Mouse (Mus musculus) adrenal gland, adult 18-20 months (tissue): ENCODE data around the gene Haus4. TPM values are rescaled to one million over a fixed set of nuclear protein-coding genes. Genes with fewer than 3 reads are reported as not detected.

Experiments used
- DNase-seq, 2 experiments: peaks; one replicate each; pipeline ENCODE4 v3.0.0; 2021 to 2022; ENCODE audit warnings: low spot score in 2 of 2
- total RNA-seq, 2 experiments: library from RNA; stranded (reverse); gene quantifications; 1 replicate in 1 of 2; 2 replicates in 1 of 2; pipeline ENCODE4 v1.2.3; 2021

Gene Haus4
- total RNA-seq, 2 experiments from 2014 or later, result 11.2 to 18.9 TPM

GRCm38 (mm10) chr14:54501365-54501764 is 53.1 kb downstream of the Haus4 start:
- DNase-seq, result no peak

- no peak for DNase-seq
These were observed 55.1 kb downstream of the Haus4 start for GRCm38 (mm10) chr14:54499330-54499729.

- DNase-seq, result no peak
These were observed 57.7 kb downstream of the Haus4 start for GRCm38 (mm10) chr14:54496706-54497105.

GRCm38 (mm10) chr14:54494234-54494633 is 60.2 kb downstream of the Haus4 start:
- DNase-seq, result peak; percentile 66 to 70

GRCm38 (mm10) chr14:54493236-54493635 is 61.2 kb downstream of the Haus4 start:
- no peak for DNase-seq

- no peak for DNase-seq
These were observed 61.9 kb downstream of the Haus4 start for GRCm38 (mm10) chr14:54492345-54493131.

Other genes with a start within 250 kb of the Haus4 start
- 10 to 100 TPM; 77.0 to 95.1 TPM for gene Oxa1l, start 193.8 kb downstream of the Haus4 start, total RNA-seq
- gene Slc7a7, start 136.8 kb downstream of the Haus4 start, total RNA-seq, result 1 to 10 TPM; 3.1 to 4.5 TPM
- 100 to 1,000 TPM; 180 to 210 TPM for gene Mrpl52, start 127.7 kb downstream of the Haus4 start, total RNA-seq
- 10 to 100 TPM; 26.4 to 38.4 TPM for gene Mmp14, start 123.0 kb downstream of the Haus4 start, total RNA-seq
- 100 to 1,000 TPM in 1 of 2 experiments, 10 to 100 TPM in 1; 95.4 to 119 TPM for gene Lrp10, start 90.5 kb downstream of the Haus4 start, total RNA-seq
- gene Rem2, start 78.5 kb downstream of the Haus4 start, total RNA-seq, result 1 to 10 TPM in 1 of 2 experiments, under 1 TPM in 1; 0.26 to 1.1 TPM
- 10 to 100 TPM; 38.9 to 43.3 TPM for gene Prmt5, start 37.1 kb downstream of the Haus4 start, total RNA-seq
- 10 to 100 TPM; 20.5 to 26.0 TPM for gene Ajuba, start 22.9 kb upstream of the Haus4 start, total RNA-seq
- gene 4931414P19Rik, start 51.4 kb upstream of the Haus4 start, total RNA-seq, result 1 to 10 TPM; 2.7 to 6.5 TPM
- gene Psmb5, start 63.4 kb upstream of the Haus4 start, total RNA-seq, result 100 to 1,000 TPM; 273 to 381 TPM
- gene Psmb11, start 66.8 kb upstream of the Haus4 start, total RNA-seq, result not detected
- not detected for gene Gm17606, start 86.3 kb upstream of the Haus4 start, total RNA-seq
- 1 to 10 TPM in 1 of 2 experiments, under 1 TPM in 1; 0.70 to 1.2 TPM for gene Cdh24, start 86.7 kb upstream of the Haus4 start, total RNA-seq
- gene 1700123O20Rik, start 131.6 kb upstream of the Haus4 start, total RNA-seq, result 10 to 100 TPM; 43.5 to 43.7 TPM
- gene Acin1, start 132.3 kb upstream of the Haus4 start, total RNA-seq, result 100 to 1,000 TPM; 162 to 171 TPM
- not detected for gene Gm29776, start 144.2 kb upstream of the Haus4 start, total RNA-seq
- under 1 TPM in 1 of 2 experiments, not detected in 1; 0.23 TPM for gene Cebpe, start 157.6 kb upstream of the Haus4 start, total RNA-seq
- 10 to 100 TPM; 24.6 to 55.6 TPM for gene Slc7a8, start 227.3 kb upstream of the Haus4 start, total RNA-seq